ENCODE assay signal across 9 mouse cellular contexts in the genomic region with DNA sequence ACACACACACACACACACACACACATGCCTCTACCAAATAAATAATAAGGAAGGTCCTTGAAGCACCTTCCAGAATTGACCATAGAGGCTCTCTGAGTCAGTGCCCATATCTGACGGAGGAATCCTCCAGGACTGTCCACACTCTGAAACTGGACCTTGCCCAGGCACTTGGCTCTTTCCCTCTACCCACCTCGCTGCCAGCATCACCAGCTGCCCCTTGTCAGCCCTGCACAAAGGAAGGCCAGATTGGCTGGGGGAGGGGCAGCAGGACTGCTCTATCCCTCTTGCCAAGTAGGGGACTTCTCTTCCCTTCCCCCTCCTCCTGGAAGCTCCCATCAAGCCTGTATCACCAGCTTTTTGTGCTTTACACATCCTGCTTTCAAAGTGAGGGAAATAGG. TPM values are rescaled to one million over a fixed set of nuclear protein-coding genes. Genes with fewer than 3 reads are reported as not detected.
DNase-seq lines count a peak whose midpoint lies in the region; ATAC-seq and TF ChIP-seq lines count a peak whose summit lies in the region.
"Had no signal": no experiment of that assay in that cellular context is flagged by ENCODE, and none has a peak within 500 bp of the region (broad histone marks: within the 10 kb centered on the region; RNA-seq: fewer than 3 reads in every experiment).

No protein-coding gene starts in this region.

- peak; percentile 15 to 42 for DNase-seq in lung, adult 18-20 months
- DNase-seq in lung, adult 2 months: no peak
- peak; percentile 13 for DNase-seq in embryo, embryonic 10.5 days (ENCODE audit: low spot score)
- DNase-seq in kidney, postnatal 36 days: peak; percentile 70
- no peak for DNase-seq in thymus, postnatal 10 days (ENCODE audit: low spot score in 2 of 2)

- 0 out of 2 replicates have a peak, but pooled peaks cover under 1% of the 10 kb centered on the region for H3K27me3 ChIP-seq in heart, embryonic 16.5 days (ENCODE audit: control insufficient read depth, insufficient read depth, low read length)
- no peaks in the 10 kb centered on the region for H3K27me3 ChIP-seq in myocyte (ENCODE audit: control insufficient read depth, insufficient read depth, insufficient read length)

- WGBS in lung, adult 2 months: 24% methylated on average over 2 of the region's 2 CpGs
- WGBS in heart, embryonic 16.5 days: 15% methylated on average over 2 of the region's 2 CpGs

- no peak for TF ChIP-seq POLR2A in lung, adult 2 months (IDR thresholded peaks at IDR 0.05; ENCODE audit: borderline replicate concordance, extremely low read depth, low read depth, low read length)
- no peak for TF ChIP-seq POLR2A in myocyte (IDR thresholded peaks at IDR 0.05; ENCODE audit: insufficient read length, low read depth)

- H3K4me1 ChIP-seq in lung, adult 2 months (ENCODE audit: control insufficient read depth, insufficient read depth, low read length): no peaks in the 10 kb centered on the region
- peaks cover 6% of the 10 kb centered on the region; the same call in 1 of the 2 replicates for H3K4me1 ChIP-seq in heart, embryonic 16.5 days (ENCODE audit: control insufficient read depth, insufficient read depth, low read length)

- H3K36me3 ChIP-seq in heart, embryonic 16.5 days (ENCODE audit: control insufficient read depth, insufficient read depth): no peaks in the 10 kb centered on the region
- H3K36me3 ChIP-seq in myocyte (ENCODE audit: control insufficient read depth, insufficient read depth): no peaks in the 10 kb centered on the region

- no peak overlapping the region for H3K27ac ChIP-seq in heart, embryonic 16.5 days (ENCODE audit: low read length)

- H3K9ac ChIP-seq in heart, embryonic 16.5 days (ENCODE audit: low read length): no peak overlapping the region

- no peak overlapping the region for H3K4me3 ChIP-seq in lung, adult 2 months (replicated peaks; ENCODE audit: extremely low read depth, low read depth, low read length)
- no peak overlapping the region for H3K4me3 ChIP-seq in heart, embryonic 16.5 days (ENCODE audit: low read length)
- H3K4me3 ChIP-seq in myocyte: no peak overlapping the region

- no peak for TF ChIP-seq CTCF in lung, adult 2 months (IDR thresholded peaks at IDR 0.05; ENCODE audit: insufficient read depth, low read length)

- H3K4me2 ChIP-seq in heart, embryonic 16.5 days (ENCODE audit: low read depth, low read length): no peak overlapping the region
- no peak overlapping the region for H3K4me2 ChIP-seq in myocyte (ENCODE audit: low read depth)

- peak; percentile 58; the same call in 1 of the 2 replicates for ATAC-seq in heart, embryonic 16.5 days (replicated peaks; ENCODE audit: extremely low read depth, insufficient read depth, low FRiP score)
- ATAC-seq in megakaryocyte-erythroid progenitor cell, adult 5-6 weeks (replicated peaks; ENCODE audit: low FRiP score, low TSS enrichment, poor library complexity, severe bottlenecking): no peak

- H3K79me2 ChIP-seq in myocyte (ENCODE audit: control insufficient read depth, insufficient read depth): no peaks in the 10 kb centered on the region

- H3K9me3 ChIP-seq in heart, embryonic 16.5 days (replicated peaks; ENCODE audit: control insufficient read depth, low read length): no peaks in the 10 kb centered on the region

- H3ac ChIP-seq in myocyte (ENCODE audit: control insufficient read depth, insufficient read length): no peak overlapping the region

TF ChIP-seq in myocyte, 11 proteins besides CTCF, POLR2A, EP300 and RAD21:
- TF ChIP-seq MYOG (IDR thresholded peaks at IDR 0.05; ENCODE audit: control insufficient read depth in 1 of 3, insufficient read depth in 1 of 3, insufficient read length in 2 of 3, low read depth in 2 of 3) (peak in 2 of 3 experiments; percentile 60 to 79), MYOD1 (IDR thresholded peaks at IDR 0.05; ENCODE audit: control insufficient read depth in 1 of 3, insufficient read length in 2 of 3, low read depth in 2 of 3) (peak in 2 of 3 experiments; percentile 66 to 78), USF1 (IDR thresholded peaks at IDR 0.05; ENCODE audit: low read depth) (no peak)

RNA-seq across cellular contexts. Expression of a gene that starts 6.5 kb away (rescaled TPM):
- polyA plus RNA-seq in lung, adult 2 months (2012; rRNA removed): 14.9 and 19.0 TPM in 2 replicates
- polyA plus RNA-seq in heart, embryonic 16.5 days (2015; fragmentation: Nextera tagmentation; extraction: Ambion mirVana): 5.9 and 8.2 TPM in 2 replicates
- polyA plus RNA-seq in myocyte (2012; fragmentation: generic; extraction: Trizol): 33.9 TPM
- 19.2 and 21.5 TPM in 2 replicates for total RNA-seq in megakaryocyte-erythroid progenitor cell, adult 5-6 weeks (2014; fragmentation: Nextera tagmentation)
- 5.3 and 13.5 TPM in 2 replicates for total RNA-seq in megakaryocyte-erythroid progenitor cell, adult 5-6 weeks (2017)
- total RNA-seq: MEL had no signal

Comparison
In these comparisons a context has a peak if more than half of its experiments do, and no peak if none do; other contexts are left out.
1. DNase-seq: peak in lung, adult 18-20 months (2 of 2), embryo, embryonic 10.5 days (single experiment) and kidney, postnatal 36 days (2 of 2); none in lung, adult 2 months (single experiment) and thymus, postnatal 10 days (0 of 2).